Mouse (Mus musculus): Measurements from ENCODE around the gene Cdc37l1. TPM values are rescaled to one million over a fixed set of nuclear protein-coding genes. Genes with fewer than 3 reads are reported as not detected.

The Cdc37l1 gene
- polyA plus RNA-seq, 1 experiment from 2014 or later: 41.2 TPM

- Histone ChIP-seq H3K4me1 (ENCODE audit: control insufficient read depth, insufficient read depth, low read depth, low read length) (peaks cover 9% of the 10 kb centered on the region), H3K27me3 (replicated peaks; ENCODE audit: control insufficient read depth, insufficient read depth, low read length) (no peaks in the 10 kb centered on the region), H3K9ac (ENCODE audit: low read depth, low read length) (peak within 1 kb of the TSS; percentile 13; the same call in 1 of the 2 replicates), H3K4me2 (ENCODE audit: low read length) (peak within 1 kb of the TSS; percentile 29), H3K9me3 (ENCODE audit: control insufficient read depth, low read length) (no peaks in the 10 kb centered on the region), H3K36me3 (ENCODE audit: control insufficient read depth, insufficient read depth, low read length) (no peaks in the 10 kb centered on the region), H3K4me3 (ENCODE audit: low read length) (no peak within 1 kb of the TSS; the same call in 1 of the 2 replicates), H3K27ac (ENCODE audit: low read depth, low read length) (no peak within 1 kb of the TSS)
- ATAC-seq: no peak
- WGBS: 7% methylated on average over 11 of the region's 11 CpGs
These were observed 22.5 kb upstream of the Cdc37l1 start, which contains the start of gene 4430402I18Rik for GRCm38 (mm10) chr19:28967652-28968051. Gene 4430402I18Rik, minus strand, starts transcription at chr19:28967800.

- ATAC-seq: no peak
These were observed 22.0 kb upstream of the Cdc37l1 start for GRCm38 (mm10) chr19:28968178-28968577.

GRCm38 (mm10) chr19:28969231-28969630, 20.9 kb upstream of the Cdc37l1 start:
- Histone ChIP-seq H3K4me1 (ENCODE audit: control insufficient read depth, insufficient read depth, low read depth, low read length) (peaks cover 9% of the 10 kb centered on the region), H3K9ac (ENCODE audit: low read depth, low read length) (no peak overlapping the region), H3K27me3 (replicated peaks; ENCODE audit: control insufficient read depth, insufficient read depth, low read length) (no peaks in the 10 kb centered on the region), H3K36me3 (ENCODE audit: control insufficient read depth, insufficient read depth, low read length) (no peaks in the 10 kb centered on the region), H3K27ac (ENCODE audit: low read depth, low read length) (no peak overlapping the region), H3K4me2 (ENCODE audit: low read length) (no peak overlapping the region), H3K4me3 (ENCODE audit: low read length) (no peak overlapping the region), H3K9me3 (ENCODE audit: control insufficient read depth, low read length) (no peaks in the 10 kb centered on the region)
- WGBS: 93% methylated on average over 5 of the region's 5 CpGs
- ATAC-seq: no peak

More at GRCm38 (mm10) chr19:28968178-28968577, 22.0 kb upstream of the Cdc37l1 start:
- 71% methylated on average over 4 of the region's 4 CpGs for WGBS
- no peaks in the 10 kb centered on the region for H3K36me3 ChIP-seq (ENCODE audit: control insufficient read depth, insufficient read depth, low read length)
- peaks cover 9% of the 10 kb centered on the region for H3K4me1 ChIP-seq (ENCODE audit: control insufficient read depth, insufficient read depth, low read depth, low read length)
- no peaks in the 10 kb centered on the region for H3K27me3 ChIP-seq (replicated peaks; ENCODE audit: control insufficient read depth, insufficient read depth, low read length)
- no peak overlapping the region for H3K9ac ChIP-seq (ENCODE audit: low read depth, low read length)
- H3K9me3 ChIP-seq (ENCODE audit: control insufficient read depth, low read length): no peaks in the 10 kb centered on the region
- H3K4me2 ChIP-seq (ENCODE audit: low read length): no peak overlapping the region
- no peak overlapping the region for H3K27ac ChIP-seq (ENCODE audit: low read depth, low read length)
- no peak overlapping the region for H3K4me3 ChIP-seq (ENCODE audit: low read length)

GRCm38 (mm10) chr19:28970251-28970650, 19.9 kb upstream of the Cdc37l1 start:
- Histone ChIP-seq H3K4me3 (ENCODE audit: low read length) (no peak overlapping the region), H3K9ac (ENCODE audit: low read depth, low read length) (no peak overlapping the region), H3K4me2 (ENCODE audit: low read length) (no peak overlapping the region), H3K27ac (ENCODE audit: low read depth, low read length) (no peak overlapping the region), H3K36me3 (ENCODE audit: control insufficient read depth, insufficient read depth, low read length) (no peaks in the 10 kb centered on the region), H3K4me1 (ENCODE audit: control insufficient read depth, insufficient read depth, low read depth, low read length) (peaks cover 6% of the 10 kb centered on the region), H3K9me3 (ENCODE audit: control insufficient read depth, low read length) (no peaks in the 10 kb centered on the region), H3K27me3 (replicated peaks; ENCODE audit: control insufficient read depth, insufficient read depth, low read length) (no peaks in the 10 kb centered on the region)
- WGBS: 79% methylated on average over 11 of the region's 11 CpGs
- ATAC-seq: no peak

- peak; percentile 91 for ATAC-seq
- Histone ChIP-seq H3K9ac (ENCODE audit: low read depth, low read length) (peak overlapping the region; percentile 68), H3K27ac (ENCODE audit: low read depth, low read length) (no peak overlapping the region), H3K27me3 (replicated peaks; ENCODE audit: control insufficient read depth, insufficient read depth, low read length) (no peaks in the 10 kb centered on the region), H3K4me3 (ENCODE audit: low read length) (peak overlapping the region; percentile 45), H3K9me3 (ENCODE audit: control insufficient read depth, low read length) (no peaks in the 10 kb centered on the region), H3K4me2 (ENCODE audit: low read length) (peak overlapping the region; percentile 76), H3K4me1 (ENCODE audit: control insufficient read depth, insufficient read depth, low read depth, low read length) (no peaks in the 10 kb centered on the region), H3K36me3 (ENCODE audit: control insufficient read depth, insufficient read depth, low read length) (no peaks in the 10 kb centered on the region)
- WGBS: 14% methylated on average over 35 of the region's 35 CpGs
These were observed 15.1 kb upstream of the Cdc37l1 start for GRCm38 (mm10) chr19:28974862-28975611.

- WGBS: 81% methylated on average over 7 of the region's 7 CpGs
- Histone ChIP-seq H3K9me3 (ENCODE audit: control insufficient read depth, low read length) (no peaks in the 10 kb centered on the region), H3K4me3 (ENCODE audit: low read length) (no peak overlapping the region), H3K27me3 (replicated peaks; ENCODE audit: control insufficient read depth, insufficient read depth, low read length) (no peaks in the 10 kb centered on the region), H3K9ac (ENCODE audit: low read depth, low read length) (no peak overlapping the region), H3K4me2 (ENCODE audit: low read length) (no peak overlapping the region), H3K36me3 (ENCODE audit: control insufficient read depth, insufficient read depth, low read length) (no peaks in the 10 kb centered on the region), H3K4me1 (ENCODE audit: control insufficient read depth, insufficient read depth, low read depth, low read length) (no peaks in the 10 kb centered on the region), H3K27ac (ENCODE audit: low read depth, low read length) (no peak overlapping the region)
- ATAC-seq: no peak
These were observed 7.5 kb upstream of the Cdc37l1 start for GRCm38 (mm10) chr19:28982617-28983016.

- Histone ChIP-seq H3K27me3 (replicated peaks; ENCODE audit: control insufficient read depth, insufficient read depth, low read length) (no peaks in the 10 kb centered on the region), H3K4me3 (ENCODE audit: low read length) (peak overlapping the region; percentile 86), H3K4me1 (ENCODE audit: control insufficient read depth, insufficient read depth, low read depth, low read length) (peaks cover 12% of the 10 kb centered on the region), H3K4me2 (ENCODE audit: low read length) (peak overlapping the region; percentile 79), H3K27ac (ENCODE audit: low read depth, low read length) (no peak overlapping the region; the same call in 1 of the 2 replicates), H3K9me3 (ENCODE audit: control insufficient read depth, low read length) (no peaks in the 10 kb centered on the region), H3K36me3 (ENCODE audit: control insufficient read depth, insufficient read depth, low read length) (0 out of 2 replicates have a peak, but pooled peaks cover 3% of the 10 kb centered on the region), H3K9ac (ENCODE audit: low read depth, low read length) (peak overlapping the region; percentile 95)
- no peak for ATAC-seq
- WGBS: 69% methylated on average over 8 of the region's 8 CpGs
These were observed 637 bp upstream of the Cdc37l1 start for GRCm38 (mm10) chr19:28989515-28989914.

- peaks cover 12% of the 10 kb centered on the region for H3K4me1 ChIP-seq (ENCODE audit: control insufficient read depth, insufficient read depth, low read depth, low read length)
- ATAC-seq: no peak; the same call in 1 of the 2 replicates
- H3K4me3 ChIP-seq (ENCODE audit: low read length): peak overlapping the region; percentile 86
- no peaks in the 10 kb centered on the region for H3K27me3 ChIP-seq (replicated peaks; ENCODE audit: control insufficient read depth, insufficient read depth, low read length)
- H3K4me2 ChIP-seq (ENCODE audit: low read length): peak overlapping the region; percentile 79
- peak overlapping the region; percentile 95 for H3K9ac ChIP-seq (ENCODE audit: low read depth, low read length)
- no peaks in the 10 kb centered on the region for H3K9me3 ChIP-seq (ENCODE audit: control insufficient read depth, low read length)
- H3K36me3 ChIP-seq (ENCODE audit: control insufficient read depth, insufficient read depth, low read length): peaks cover 6% of the 10 kb centered on the region; the same call in 1 of the 2 replicates
- peak overlapping the region; percentile 88 for H3K27ac ChIP-seq (ENCODE audit: low read depth, low read length)
- under 1% methylated on average over 35 of the region's 41 CpGs for WGBS
These were observed 554 bp downstream of the Cdc37l1 start for GRCm38 (mm10) chr19:28990590-28991221.

- Histone ChIP-seq H3K27me3 (replicated peaks; ENCODE audit: control insufficient read depth, insufficient read depth, low read length) (no peaks in the 10 kb centered on the region), H3K36me3 (ENCODE audit: control insufficient read depth, insufficient read depth, low read length) (peaks cover 6% of the 10 kb centered on the region; the same call in 1 of the 2 replicates), H3K27ac (ENCODE audit: low read depth, low read length) (no peak overlapping the region), H3K4me2 (ENCODE audit: low read length) (peak overlapping the region; percentile 79), H3K4me3 (ENCODE audit: low read length) (peak overlapping the region; percentile 86), H3K9ac (ENCODE audit: low read depth, low read length) (peak overlapping the region; percentile 95; the same call in 1 of the 2 replicates), H3K9me3 (ENCODE audit: control insufficient read depth, low read length) (no peaks in the 10 kb centered on the region), H3K4me1 (ENCODE audit: control insufficient read depth, insufficient read depth, low read depth, low read length) (peaks cover 12% of the 10 kb centered on the region)
- no peak for ATAC-seq
- WGBS: 73% methylated on average over 5 of the region's 5 CpGs
These were observed 1.2 kb downstream of the Cdc37l1 start for GRCm38 (mm10) chr19:28991391-28991790.

Measured in hindbrain, embryonic 16.5 days (tissue).